Mouse (Mus musculus): ENCODE measurements around the gene Cab39.
"Not testable (repeated sequence)": the region's sequence is repeated elsewhere in the genome, so short reads cannot be mapped to it uniquely, and the experiment has no call there.

Gene Cab39

GRCm38 (mm10) chr1:85790565-85790964 is 2.7 kb upstream of the Cab39 start:
- no peak for DNase-seq (ENCODE audit: low spot score)

GRCm38 (mm10) chr1:85791476-85791875 is 1.8 kb upstream of the Cab39 start:
- DNase-seq (ENCODE audit: low spot score), result no peak

- DNase-seq (ENCODE audit: low spot score), result peak; percentile 20
Observed at GRCm38 (mm10) chr1:85794106-85794771, 998 bp downstream of the Cab39 start.

- no peak for DNase-seq (ENCODE audit: low spot score)
Observed at GRCm38 (mm10) chr1:85795196-85795595, 2.0 kb downstream of the Cab39 start.

GRCm38 (mm10) chr1:85799776-85800175 is 6.5 kb downstream of the Cab39 start:
- DNase-seq (ENCODE audit: low spot score), result no peak

- DNase-seq (ENCODE audit: low spot score), result no peak
Observed at GRCm38 (mm10) chr1:85802517-85802916, 9.3 kb downstream of the Cab39 start.

- DNase-seq (ENCODE audit: low spot score), result no peak
Observed at GRCm38 (mm10) chr1:85804551-85804950, 11.3 kb downstream of the Cab39 start.

GRCm38 (mm10) chr1:85809256-85809655 is 16.0 kb downstream of the Cab39 start:
- no peak for DNase-seq (ENCODE audit: low spot score)

GRCm38 (mm10) chr1:85810343-85810742 is 17.1 kb downstream of the Cab39 start:
- DNase-seq (ENCODE audit: low spot score), result no peak

- DNase-seq (ENCODE audit: low spot score), result no peak
Observed at GRCm38 (mm10) chr1:85810787-85811186, 17.5 kb downstream of the Cab39 start.

- not testable (repeated sequence) for DNase-seq (ENCODE audit: low spot score)
Observed at GRCm38 (mm10) chr1:85814213-85814612, 21.0 kb downstream of the Cab39 start.

GRCm38 (mm10) chr1:85818121-85818520 is 24.9 kb downstream of the Cab39 start:
- DNase-seq (ENCODE audit: low spot score), result no peak

- no peak for DNase-seq (ENCODE audit: low spot score)
Observed at GRCm38 (mm10) chr1:85819695-85820094, 26.5 kb downstream of the Cab39 start.

GRCm38 (mm10) chr1:85822239-85822638 is 29.0 kb downstream of the Cab39 start:
- DNase-seq (ENCODE audit: low spot score), result peak; percentile 31

GRCm38 (mm10) chr1:85824905-85825304 is 31.7 kb downstream of the Cab39 start:
- no peak for DNase-seq (ENCODE audit: low spot score)

GRCm38 (mm10) chr1:85827166-85827565 is 33.9 kb downstream of the Cab39 start:
- no peak for DNase-seq (ENCODE audit: low spot score)

GRCm38 (mm10) chr1:85829016-85829415 is 35.8 kb downstream of the Cab39 start:
- no peak for DNase-seq (ENCODE audit: low spot score)

- DNase-seq (ENCODE audit: low spot score), result no peak
Observed at GRCm38 (mm10) chr1:85838056-85838455, 44.8 kb downstream of the Cab39 start.

- no peak for DNase-seq (ENCODE audit: low spot score)
Observed at GRCm38 (mm10) chr1:85839356-85839755, 46.1 kb downstream of the Cab39 start.

- DNase-seq (ENCODE audit: low spot score), result no peak
Observed at GRCm38 (mm10) chr1:85839790-85840189, 46.5 kb downstream of the Cab39 start.

- DNase-seq (ENCODE audit: low spot score), result no peak
Observed at GRCm38 (mm10) chr1:85840421-85840820, 47.2 kb downstream of the Cab39 start.

- no peak for DNase-seq (ENCODE audit: low spot score)
Observed at GRCm38 (mm10) chr1:85842251-85842650, 49.0 kb downstream of the Cab39 start.

- no peak for DNase-seq (ENCODE audit: low spot score)
Observed at GRCm38 (mm10) chr1:85843291-85843863, 50.1 kb downstream of the Cab39 start.

- DNase-seq (ENCODE audit: low spot score), result no peak
Observed at GRCm38 (mm10) chr1:85844981-85845380, 51.7 kb downstream of the Cab39 start.
